Mouse (Mus musculus): ENCODE measurements around the gene Mob3a. TPM values are rescaled to one million over a fixed set of nuclear protein-coding genes. Genes with fewer than 3 reads are reported as not detected.

Mob3a gene
- polyA plus RNA-seq, 2 experiments: 33.7 to 36.5 TPM

DNA sequence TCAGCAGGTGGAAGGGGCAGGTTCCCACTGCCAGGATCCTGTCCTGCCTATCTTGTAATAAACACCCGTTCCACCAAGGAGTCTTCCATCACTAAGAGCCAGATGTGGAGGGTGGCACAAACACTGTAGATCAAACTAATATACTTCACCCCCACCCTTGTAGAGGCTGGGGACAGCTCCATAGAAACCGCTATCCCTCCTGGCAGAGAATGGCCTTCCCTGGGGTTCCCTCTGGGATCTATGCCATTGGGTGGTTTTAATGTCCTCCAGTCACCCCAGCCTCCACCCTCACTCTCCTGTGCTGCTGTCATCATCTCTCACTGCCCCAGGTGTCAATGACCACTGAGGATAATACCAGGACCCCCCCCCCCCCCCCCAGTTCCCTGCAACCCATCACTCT, 31.2 kb downstream of the Mob3a start:
- Histone ChIP-seq H3K4me3 (replicated peaks; ENCODE audit: low read length) (no peak overlapping the region), H3K27me3 (ENCODE audit: control insufficient read depth, insufficient read depth, low read length) (no peaks in the 10 kb centered on the region), H3K9me3 (ENCODE audit: control insufficient read depth, low read length) (no peaks in the 10 kb centered on the region), H3K27ac (replicated peaks; ENCODE audit: low read depth, low read length) (no peak overlapping the region), H3K9ac (ENCODE audit: low read depth, low read length, severe bottlenecking) (no peak overlapping the region), H3K36me3 (ENCODE audit: control insufficient read depth, insufficient read depth, low read length) (peaks cover 83% of the 10 kb centered on the region), H3K4me1 (ENCODE audit: control insufficient read depth, insufficient read depth, low read length) (peaks cover 21% of the 10 kb centered on the region), H3K4me2 (replicated peaks; ENCODE audit: low read depth, low read length, severe bottlenecking) (no peak overlapping the region)
- DNase-seq (ENCODE audit: low spot score): no peak
- TF ChIP-seq POLR2A (IDR thresholded peaks at IDR 0.05; ENCODE audit: borderline replicate concordance, extremely low read depth, insufficient read depth, insufficient read length): no peak
- 85% methylated on average over 2 of the region's 2 CpGs for WGBS
- ATAC-seq (ENCODE audit: low FRiP score, low read depth): no peak

DNA sequence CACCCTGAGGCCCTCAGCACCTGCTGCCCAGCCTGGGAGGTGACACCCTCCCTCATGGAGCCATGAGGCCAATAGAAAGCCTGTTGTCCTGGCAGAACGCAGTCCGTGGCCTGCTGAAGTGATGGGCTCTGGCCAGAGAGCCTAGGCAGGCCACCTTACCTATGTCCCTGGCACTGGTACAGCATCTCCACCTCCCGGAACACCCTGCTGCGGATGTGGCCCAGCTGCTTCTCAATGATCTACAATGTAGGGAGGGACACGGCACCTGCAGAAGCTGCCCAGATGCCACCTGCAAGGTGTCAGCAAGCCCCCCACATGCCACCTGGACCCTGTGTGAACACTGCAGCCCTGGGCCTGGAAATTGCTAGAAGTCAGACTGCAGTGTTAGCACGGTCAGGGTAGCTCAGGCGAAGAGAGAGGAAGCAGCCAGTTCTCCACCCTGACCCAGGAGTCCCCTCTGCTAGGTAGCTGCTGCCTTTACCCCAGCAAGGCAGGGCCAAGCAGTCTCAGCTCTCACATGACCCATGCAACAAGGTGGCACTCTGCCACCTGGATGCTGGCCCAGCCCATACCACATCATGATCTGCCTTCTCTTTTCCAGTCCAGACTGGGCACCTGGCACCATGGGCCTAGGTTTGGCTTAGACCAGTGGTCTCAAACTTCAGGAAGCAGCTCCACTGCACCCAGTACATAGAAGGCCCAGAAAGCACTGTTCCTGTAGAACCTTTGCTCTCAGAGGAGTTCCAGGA, 31.9 kb downstream of the Mob3a start:
- TF ChIP-seq POLR2A (IDR thresholded peaks at IDR 0.05; ENCODE audit: borderline replicate concordance, extremely low read depth, insufficient read depth, insufficient read length): no peak
- no peaks in the 10 kb centered on the region for H3K9me3 ChIP-seq (ENCODE audit: control insufficient read depth, low read length)
- H3K27ac ChIP-seq (replicated peaks; ENCODE audit: low read depth, low read length): no peak overlapping the region
- H3K27me3 ChIP-seq (ENCODE audit: control insufficient read depth, insufficient read depth, low read length): no peaks in the 10 kb centered on the region
- H3K4me3 ChIP-seq (replicated peaks; ENCODE audit: low read length): no peak overlapping the region
- H3K36me3 ChIP-seq (ENCODE audit: control insufficient read depth, insufficient read depth, low read length): peaks cover 83% of the 10 kb centered on the region
- no peak for ATAC-seq (ENCODE audit: low FRiP score, low read depth)
- 95% methylated on average over 7 of the region's 7 CpGs for WGBS
- peaks cover 26% of the 10 kb centered on the region for H3K4me1 ChIP-seq (ENCODE audit: control insufficient read depth, insufficient read depth, low read length)
- DNase-seq (ENCODE audit: low spot score): no peak
- H3K9ac ChIP-seq (ENCODE audit: low read depth, low read length, severe bottlenecking): no peak overlapping the region
- no peak overlapping the region for H3K4me2 ChIP-seq (replicated peaks; ENCODE audit: low read depth, low read length, severe bottlenecking)

DNA sequence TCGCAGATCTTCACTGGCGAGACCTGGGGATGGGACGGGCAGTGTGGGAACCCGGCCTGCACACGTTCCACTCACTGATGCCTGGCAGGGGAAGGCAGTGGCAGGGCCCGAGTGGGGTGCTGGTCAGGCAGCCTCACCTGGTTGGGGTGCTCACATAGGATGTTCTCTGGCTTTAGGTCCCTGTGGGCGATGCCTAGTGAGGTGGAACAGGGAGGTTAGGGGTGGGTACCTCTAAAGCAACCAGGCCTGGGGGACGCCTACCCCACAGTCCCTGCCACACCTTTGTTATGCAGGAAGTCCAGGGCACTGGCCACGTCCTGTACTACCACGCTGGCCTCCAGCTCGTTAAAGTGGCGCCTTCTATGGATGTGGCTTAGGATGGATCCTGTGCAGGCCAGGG, 32.8 kb downstream of the Mob3a start:
- H3K4me3 ChIP-seq (replicated peaks; ENCODE audit: low read length): no peak overlapping the region
- no peaks in the 10 kb centered on the region for H3K27me3 ChIP-seq (ENCODE audit: control insufficient read depth, insufficient read depth, low read length)
- ATAC-seq (ENCODE audit: low FRiP score, low read depth): no peak
- WGBS: 86% methylated on average over 12 of the region's 12 CpGs
- H3K4me1 ChIP-seq (ENCODE audit: control insufficient read depth, insufficient read depth, low read length): peaks cover 25% of the 10 kb centered on the region
- H3K9me3 ChIP-seq (ENCODE audit: control insufficient read depth, low read length): no peaks in the 10 kb centered on the region
- no peak overlapping the region for H3K4me2 ChIP-seq (replicated peaks; ENCODE audit: low read depth, low read length, severe bottlenecking)
- DNase-seq (ENCODE audit: low spot score): no peak
- H3K27ac ChIP-seq (replicated peaks; ENCODE audit: low read depth, low read length): no peak overlapping the region
- H3K9ac ChIP-seq (ENCODE audit: low read depth, low read length, severe bottlenecking): no peak overlapping the region
- peaks cover 81% of the 10 kb centered on the region for H3K36me3 ChIP-seq (ENCODE audit: control insufficient read depth, insufficient read depth, low read length)
- TF ChIP-seq POLR2A (IDR thresholded peaks at IDR 0.05; ENCODE audit: borderline replicate concordance, extremely low read depth, insufficient read depth, insufficient read length): no peak

DNA sequence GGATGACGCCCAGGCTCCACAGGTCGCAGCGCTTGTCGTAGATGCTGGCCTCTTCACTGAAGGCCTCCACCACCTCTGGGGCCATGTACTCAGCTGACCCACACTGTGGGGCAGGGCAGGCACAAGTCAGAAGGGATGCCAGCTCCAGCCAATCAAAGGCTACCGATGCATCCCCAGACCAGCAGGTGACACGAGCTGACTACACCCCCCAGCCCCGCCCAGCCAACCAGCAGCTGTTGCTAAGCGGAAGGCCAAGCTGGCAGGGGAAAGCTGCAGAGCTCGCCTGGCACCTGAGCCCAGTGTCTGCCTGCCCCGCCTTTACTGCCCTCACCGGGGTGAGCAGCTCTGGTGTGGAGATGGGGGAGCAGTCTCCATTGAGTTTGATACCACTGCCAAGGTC, 33.2 kb downstream of the Mob3a start:
- no peak overlapping the region for H3K4me2 ChIP-seq (replicated peaks; ENCODE audit: low read depth, low read length, severe bottlenecking)
- 84% methylated on average over 11 of the region's 11 CpGs for WGBS
- H3K27ac ChIP-seq (replicated peaks; ENCODE audit: low read depth, low read length): no peak overlapping the region
- no peak overlapping the region for H3K4me3 ChIP-seq (replicated peaks; ENCODE audit: low read length)
- no peak for ATAC-seq (ENCODE audit: low FRiP score, low read depth)
- no peaks in the 10 kb centered on the region for H3K9me3 ChIP-seq (ENCODE audit: control insufficient read depth, low read length)
- peaks cover 21% of the 10 kb centered on the region for H3K4me1 ChIP-seq (ENCODE audit: control insufficient read depth, insufficient read depth, low read length)
- H3K9ac ChIP-seq (ENCODE audit: low read depth, low read length, severe bottlenecking): no peak overlapping the region
- no peak for DNase-seq (ENCODE audit: low spot score)
- H3K27me3 ChIP-seq (ENCODE audit: control insufficient read depth, insufficient read depth, low read length): no peaks in the 10 kb centered on the region
- no peak for TF ChIP-seq POLR2A (IDR thresholded peaks at IDR 0.05; ENCODE audit: borderline replicate concordance, extremely low read depth, insufficient read depth, insufficient read length)
- H3K36me3 ChIP-seq (ENCODE audit: control insufficient read depth, insufficient read depth, low read length): peaks cover 77% of the 10 kb centered on the region

DNA sequence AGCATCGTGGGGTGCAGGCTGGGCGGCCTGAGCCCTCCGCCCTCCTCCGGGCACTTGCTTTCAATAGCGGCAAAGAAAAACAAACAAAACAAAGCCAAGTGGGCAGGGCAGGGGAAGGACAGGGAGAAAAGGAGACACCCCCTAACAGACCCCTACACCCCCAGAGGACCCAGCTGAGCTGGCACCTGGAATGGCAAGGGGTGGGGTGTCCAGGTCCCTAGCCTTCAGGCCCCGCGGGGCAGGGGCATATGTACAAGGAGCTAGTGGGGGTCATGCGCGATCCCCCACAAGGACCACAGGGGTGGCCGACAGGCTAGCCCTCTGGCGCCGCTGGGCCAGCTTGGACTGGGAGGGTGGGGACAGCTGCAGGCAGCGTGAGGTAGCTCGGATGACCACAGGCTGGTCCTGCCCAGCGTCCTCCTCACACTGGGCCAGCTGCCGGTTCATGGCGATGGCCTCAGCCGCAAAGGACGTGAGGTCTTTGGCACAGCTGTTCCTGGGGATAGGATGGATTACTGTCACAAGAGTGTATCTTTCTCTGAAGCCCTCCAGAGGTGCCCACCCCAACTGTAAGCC, 34.9 kb downstream of the Mob3a start:
- Histone ChIP-seq H3K27me3 (ENCODE audit: control insufficient read depth, insufficient read depth, low read length) (no peaks in the 10 kb centered on the region), H3K9me3 (ENCODE audit: control insufficient read depth, low read length) (no peaks in the 10 kb centered on the region), H3K36me3 (ENCODE audit: control insufficient read depth, insufficient read depth, low read length) (peaks cover 61% of the 10 kb centered on the region), H3K4me1 (ENCODE audit: control insufficient read depth, insufficient read depth, low read length) (peaks cover 15% of the 10 kb centered on the region), H3K4me3 (replicated peaks; ENCODE audit: low read length) (no peak overlapping the region), H3K4me2 (replicated peaks; ENCODE audit: low read depth, low read length, severe bottlenecking) (no peak overlapping the region), H3K27ac (replicated peaks; ENCODE audit: low read depth, low read length) (no peak overlapping the region), H3K9ac (ENCODE audit: low read depth, low read length, severe bottlenecking) (no peak overlapping the region)
- DNase-seq (ENCODE audit: low spot score): no peak
- TF ChIP-seq POLR2A (IDR thresholded peaks at IDR 0.05; ENCODE audit: borderline replicate concordance, extremely low read depth, insufficient read depth, insufficient read length): no peak
- ATAC-seq (ENCODE audit: low FRiP score, low read depth): peak; percentile 18; the same call in 1 of the 2 replicates
- 78% methylated on average over 17 of the region's 19 CpGs for WGBS

All from limb, embryonic 14.5 days (tissue).